8 mouse cellular contexts compared by ENCODE assay signal in genomic region chr8:8602616-8603461, GRCm38 (mm10). TPM values are rescaled to one million over a fixed set of nuclear protein-coding genes. Genes with fewer than 3 reads are reported as not detected.
DNase-seq lines count a peak whose midpoint lies in the region; ATAC-seq and TF ChIP-seq lines count a peak whose summit lies in the region.

No protein-coding gene starts in this region.

- no peak overlapping the region for H3K9ac ChIP-seq in embryonic facial prominence, embryonic 14.5 days (ENCODE audit: low read depth, low read length)
- no peak overlapping the region for H3K9ac ChIP-seq in midbrain, embryonic 13.5 days (replicated peaks)

- H3K27ac ChIP-seq in embryonic facial prominence, embryonic 14.5 days (replicated peaks; ENCODE audit: low read depth, low read length), result no peak overlapping the region
- no peak overlapping the region for H3K27ac ChIP-seq in embryonic facial prominence, embryonic 10.5 days (replicated peaks)
- no peak overlapping the region for H3K27ac ChIP-seq in kidney, adult 2 months (ENCODE audit: insufficient read depth, low read depth, low read length)
- no peak overlapping the region for H3K27ac ChIP-seq in midbrain, embryonic 13.5 days

- H3K9me3 ChIP-seq in embryonic facial prominence, embryonic 14.5 days (ENCODE audit: control insufficient read depth, low read length), result no peaks in the 10 kb centered on the region
- H3K9me3 ChIP-seq in embryonic facial prominence, embryonic 10.5 days, result no peaks in the 10 kb centered on the region
- H3K9me3 ChIP-seq in midbrain, embryonic 13.5 days, result no peaks in the 10 kb centered on the region

- no peaks in the 10 kb centered on the region for H3K27me3 ChIP-seq in embryonic facial prominence, embryonic 14.5 days (replicated peaks; ENCODE audit: control insufficient read depth, insufficient read depth, low read length)
- peaks cover 33% of the 10 kb centered on the region for H3K27me3 ChIP-seq in embryonic facial prominence, embryonic 10.5 days (replicated peaks; ENCODE audit: low read depth, poor library complexity, severe bottlenecking)
- no peaks in the 10 kb centered on the region for H3K27me3 ChIP-seq in kidney, adult 2 months (replicated peaks; ENCODE audit: control insufficient read depth, insufficient read depth, low read length)
- peaks cover 42% of the 10 kb centered on the region for H3K27me3 ChIP-seq in midbrain, embryonic 13.5 days

- no peak for TF ChIP-seq POLR2A in kidney, adult 2 months (IDR thresholded peaks at IDR 0.05; ENCODE audit: low read depth, low read length)

- no peaks in the 10 kb centered on the region for H3K36me3 ChIP-seq in embryonic facial prominence, embryonic 14.5 days (ENCODE audit: control insufficient read depth, insufficient read depth, low read length)
- H3K36me3 ChIP-seq in embryonic facial prominence, embryonic 10.5 days (replicated peaks), result no peaks in the 10 kb centered on the region
- no peaks in the 10 kb centered on the region for H3K36me3 ChIP-seq in kidney, adult 2 months (ENCODE audit: control insufficient read depth, insufficient read depth, low read length)
- H3K36me3 ChIP-seq in midbrain, embryonic 13.5 days, result no peaks in the 10 kb centered on the region

- WGBS in embryonic facial prominence, embryonic 14.5 days, result 65% methylated on average over 7 of the region's 7 CpGs
- WGBS in embryonic facial prominence, embryonic 10.5 days, result 81% methylated on average over 7 of the region's 7 CpGs
- WGBS in kidney, adult 2 months, result 52% methylated on average over 7 of the region's 7 CpGs
- WGBS in midbrain, embryonic 13.5 days, result 85% methylated on average over 7 of the region's 7 CpGs

- no peak overlapping the region for H3K4me2 ChIP-seq in embryonic facial prominence, embryonic 14.5 days (ENCODE audit: low read depth, low read length)
- H3K4me2 ChIP-seq in midbrain, embryonic 13.5 days (replicated peaks), result no peak overlapping the region

- peak; percentile 66 for DNase-seq in embryonic facial prominence, embryonic 14.5 days (ENCODE audit: low spot score)
- DNase-seq in embryonic facial prominence, embryonic 10.5 days (ENCODE audit: low spot score), result no peak
- peak; percentile 25 for DNase-seq in adrenal gland, postnatal 10 days
- DNase-seq in kidney, adult 2 months, result peak; percentile 18
- no peak for DNase-seq in layer of hippocampus, adult 11-12 months (ENCODE audit: low spot score)
- DNase-seq in cerebellum, adult 9-10 months, result no peak

- H3K4me1 ChIP-seq in embryonic facial prominence, embryonic 14.5 days (ENCODE audit: control insufficient read depth, insufficient read depth, low read length), result no peaks in the 10 kb centered on the region
- peaks cover 8% of the 10 kb centered on the region for H3K4me1 ChIP-seq in embryonic facial prominence, embryonic 10.5 days
- H3K4me1 ChIP-seq in kidney, adult 2 months (ENCODE audit: control insufficient read depth, insufficient read depth, low read length), result no peaks in the 10 kb centered on the region
- H3K4me1 ChIP-seq in midbrain, embryonic 13.5 days (replicated peaks), result peaks cover 5% of the 10 kb centered on the region; the same call in 1 of the 2 replicates

- no peak overlapping the region for H3K4me3 ChIP-seq in embryonic facial prominence, embryonic 14.5 days (ENCODE audit: low read depth, low read length)
- no peak overlapping the region for H3K4me3 ChIP-seq in embryonic facial prominence, embryonic 10.5 days
- no peak overlapping the region for H3K4me3 ChIP-seq in kidney, adult 2 months (ENCODE audit: insufficient read depth, low read depth, low read length)
- no peak overlapping the region for H3K4me3 ChIP-seq in midbrain, embryonic 13.5 days (replicated peaks)

- no peak for TF ChIP-seq CTCF in kidney, adult 2 months (conservative IDR thresholded peaks at IDR 0.05; ENCODE audit: insufficient read depth, insufficient read length, low read depth, low read length)

- ATAC-seq in embryonic facial prominence, embryonic 14.5 days (ENCODE audit: low read depth), result peak; percentile 75
- peak; percentile 43 for ATAC-seq in megakaryocyte, adult 5-6 weeks (ENCODE audit: poor library complexity, severe bottlenecking)
- ATAC-seq in midbrain, embryonic 13.5 days, result no peak

RNA-seq across cellular contexts. Expression of gene Efnb2, which starts 58.2 kb away (rescaled TPM):
- 30.0 and 30.6 TPM in 2 replicates for polyA plus RNA-seq in embryonic facial prominence, embryonic 14.5 days (2014; fragmentation: Nextera tagmentation; extraction: Ambion mirVana)
- 32.2 and 33.7 TPM in 2 replicates for polyA plus RNA-seq in embryonic facial prominence, embryonic 10.5 days (2016; fragmentation: Nextera tagmentation; extraction: Ambion mirVana)
- total RNA-seq in adrenal gland, postnatal 10 days (2021), result 10 to 100 TPM; 29.6 to 32.5 TPM
- polyA plus RNA-seq in kidney, adult 2 months (2012; rRNA removed), result 31.8 and 44.8 TPM in 2 replicates
- 0.52 and 0.78 TPM in 2 replicates for total RNA-seq in megakaryocyte, adult 5-6 weeks (2015)
- 0.18 and 0.45 TPM in 2 replicates for total RNA-seq in megakaryocyte, adult 5-6 weeks (2017)
- polyA plus RNA-seq in midbrain, embryonic 13.5 days (2015; fragmentation: Nextera tagmentation; extraction: Ambion mirVana), result 12.7 and 16.2 TPM in 2 replicates

Comparison
In these comparisons a context has a peak if more than half of its experiments do, and no peak if none do; other contexts are left out.
1. DNase-seq: peak in embryonic facial prominence, embryonic 14.5 days (single experiment), adrenal gland, postnatal 10 days (single experiment) and kidney, adult 2 months (single experiment); none in embryonic facial prominence, embryonic 10.5 days (single experiment), layer of hippocampus, adult 11-12 months (single experiment) and cerebellum, adult 9-10 months (single experiment).